Mouse (Mus musculus) heart, adult 18-20 months (tissue): ENCODE data around the gene Tmem270. TPM values are rescaled to one million over a fixed set of nuclear protein-coding genes. Genes with fewer than 3 reads are reported as not detected.
A peak's percentile ranks its signal among the peaks of the same experiment; 100 is the strongest.

Experiments
- DNase-seq, 2 experiments: peaks; one replicate each; pipeline ENCODE4 v3.0.0; 2021 to 2022; ENCODE audit warnings: mixed read lengths in 1 of 2
- total RNA-seq, 2 experiments: library from RNA; stranded (reverse); gene quantifications; 2 replicates each; pipeline ENCODE4 v1.2.3; 2021

The Tmem270 gene
- total RNA-seq, 2 experiments from 2014 or later, result not detected

DNA sequence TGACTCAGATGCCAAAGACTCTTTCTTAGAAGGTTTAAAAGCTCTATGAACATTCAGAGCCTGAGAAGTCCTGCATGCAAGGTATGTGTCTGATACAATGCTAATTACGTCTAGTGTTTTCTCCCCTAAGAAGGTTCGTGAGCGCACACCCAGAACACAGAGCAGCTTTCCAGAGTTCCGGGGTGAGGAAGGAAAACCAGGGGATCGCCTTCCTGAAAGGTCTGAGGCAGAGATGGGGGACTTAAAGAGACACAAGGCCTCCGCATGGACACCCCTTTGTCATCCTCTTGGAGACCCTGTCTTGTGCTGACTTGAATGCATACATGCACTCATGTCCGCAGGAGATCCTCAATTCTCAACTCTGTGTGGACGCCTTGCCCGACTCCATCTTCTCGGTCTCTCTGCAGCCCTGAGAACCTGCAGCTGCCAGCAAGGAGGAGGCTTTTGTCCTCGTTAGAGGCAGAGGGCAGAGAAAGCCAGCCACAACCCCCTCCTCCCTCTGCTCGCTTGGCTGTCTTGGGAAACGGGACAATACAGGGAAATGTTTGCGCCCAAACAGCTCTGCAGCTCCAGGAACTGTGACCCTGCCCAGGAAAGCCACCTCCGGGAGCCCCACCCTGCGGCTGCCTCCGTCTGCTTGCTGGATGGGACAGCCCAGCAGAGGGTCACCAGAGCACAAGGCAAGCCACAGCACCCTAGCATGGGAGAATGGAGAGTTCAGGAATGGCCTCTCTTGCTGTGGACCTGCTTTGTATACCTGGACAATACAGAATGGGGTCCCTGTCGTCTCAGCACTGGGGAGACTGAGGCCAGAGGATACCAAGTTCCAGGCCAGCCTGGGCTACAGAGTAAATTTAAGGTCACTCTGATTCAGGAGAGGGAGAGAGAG lies 18.8 kb downstream of the Tmem270 start:
- DNase-seq, result peak; percentile 65 to 92

DNA sequence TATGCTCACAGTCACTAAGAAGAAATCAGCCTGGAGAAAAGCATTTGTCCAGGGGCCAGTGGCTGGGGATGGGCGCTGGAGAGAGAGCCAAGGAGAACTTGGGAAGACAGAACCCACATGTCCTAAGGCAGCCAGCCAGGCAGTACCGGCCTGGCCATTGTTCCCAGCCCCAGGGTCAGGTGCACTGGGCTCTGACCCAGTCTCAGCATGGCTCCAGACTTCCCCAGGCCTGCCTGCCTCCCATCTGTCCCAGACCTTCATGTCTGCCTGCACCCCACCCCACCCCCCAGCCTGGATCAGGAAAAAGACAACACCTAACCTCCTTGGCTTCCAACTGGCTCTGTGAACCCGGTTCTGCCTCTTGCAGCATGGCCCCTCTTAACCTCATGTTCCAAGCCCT lies 23.5 kb downstream of the Tmem270 start:
- DNase-seq, result peak; percentile 65 to 81

DNA sequence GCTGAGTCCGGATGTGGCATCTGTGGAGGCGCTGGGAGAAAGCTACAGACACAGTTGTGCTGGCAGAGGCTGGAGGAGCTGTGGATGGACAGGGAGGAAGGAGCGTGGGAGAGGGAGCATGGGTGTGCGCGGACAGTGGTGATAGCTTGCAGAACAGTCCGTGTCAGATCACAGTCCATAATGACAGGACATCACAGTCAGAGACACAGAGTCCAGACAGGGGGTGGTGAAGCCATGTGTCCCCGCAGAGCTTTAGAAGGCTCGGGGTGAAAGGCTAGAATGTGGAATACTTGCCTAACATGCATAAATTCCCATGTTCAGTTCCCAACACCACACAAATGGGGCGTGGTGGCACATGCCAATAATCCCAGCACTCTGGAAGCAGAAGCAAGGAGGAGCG lies 29.7 kb downstream of the Tmem270 start:
- no peak for DNase-seq

DNA sequence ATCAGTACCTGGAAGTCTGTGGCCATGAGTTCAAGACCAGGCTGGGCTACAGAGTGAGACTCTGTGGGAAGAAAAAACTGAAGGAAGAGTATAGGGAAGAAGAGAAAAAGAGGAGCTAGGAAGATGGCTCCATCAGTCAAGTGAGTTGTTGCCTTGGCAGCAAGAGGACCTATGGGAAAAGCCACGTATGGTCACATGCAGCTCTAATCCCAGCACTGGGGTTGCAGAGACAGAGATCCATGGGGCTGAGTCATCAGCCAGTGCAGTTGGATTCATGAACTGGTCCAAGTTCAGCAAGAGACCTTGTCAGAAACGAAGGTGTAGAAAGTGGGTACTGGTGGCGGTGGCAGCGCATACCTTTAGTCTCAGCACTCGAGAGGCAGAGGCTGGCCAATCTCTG lies 31.3 kb downstream of the Tmem270 start:
- DNase-seq, result no peak

DNA sequence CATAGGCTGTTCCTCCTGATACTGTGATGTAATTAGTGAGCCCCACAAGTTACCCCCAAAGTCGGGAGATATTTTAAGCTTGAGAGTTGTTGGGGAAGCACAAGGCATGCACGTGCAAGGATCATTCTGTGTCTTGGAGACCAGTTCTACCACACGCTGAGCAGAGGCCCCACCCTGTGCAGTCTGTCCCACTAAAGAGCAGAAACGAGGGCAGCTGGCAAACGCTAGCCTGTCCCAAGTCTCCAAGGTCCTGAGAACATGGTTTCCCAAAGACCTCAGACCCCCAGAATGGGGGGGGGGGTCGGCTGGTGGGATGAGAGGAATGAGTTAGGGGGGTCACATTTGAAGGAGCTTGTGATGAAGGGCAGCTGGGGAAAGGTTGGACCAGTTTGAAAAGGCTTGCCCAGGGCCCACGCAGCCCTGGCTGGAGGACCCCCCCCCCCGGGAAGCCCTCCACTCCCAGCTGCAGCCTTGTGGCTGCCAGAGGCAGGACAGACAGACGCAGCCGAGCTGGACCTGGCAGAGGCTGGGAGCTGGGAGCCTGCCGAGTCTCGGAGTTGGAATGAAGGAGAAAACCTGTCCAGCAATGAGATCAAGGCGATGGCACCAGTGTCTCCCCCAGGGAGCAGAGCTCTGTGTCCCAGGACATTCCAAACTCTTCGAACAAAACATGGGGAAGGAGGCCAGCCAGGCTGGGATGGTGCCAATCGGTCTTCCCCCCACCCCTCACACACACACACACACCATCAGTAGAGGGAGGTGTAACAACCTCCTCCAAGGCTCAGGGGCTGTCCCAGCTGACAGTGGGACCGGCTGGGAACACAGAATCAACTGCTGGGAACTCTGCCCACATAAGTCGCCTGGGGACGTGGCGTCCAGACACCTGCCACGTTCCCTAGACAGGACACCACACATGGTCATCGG lies 32.3 kb downstream of the Tmem270 start:
- peak; percentile 84 to 87 for DNase-seq

DNA sequence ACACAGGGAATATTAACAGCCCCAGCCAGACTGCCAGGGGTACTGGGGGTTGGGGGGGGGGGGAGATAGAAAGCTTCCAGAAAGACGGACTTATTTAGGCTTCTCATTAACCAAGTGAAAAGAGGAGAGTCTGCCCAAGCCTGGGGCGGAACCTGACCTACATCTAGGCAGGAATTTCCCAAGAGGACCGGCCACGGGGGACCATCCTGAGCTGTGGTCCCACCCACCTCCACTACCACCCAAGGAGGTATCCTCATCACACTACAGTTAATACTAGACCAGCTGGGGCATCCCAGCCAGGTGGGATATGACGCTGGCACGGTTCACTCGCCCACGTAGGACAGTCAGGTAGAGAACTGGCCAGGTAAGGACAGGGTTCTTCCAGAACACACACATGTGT lies 33.5 kb downstream of the Tmem270 start:
- peak in 1 of 2 experiments; percentile 43 for DNase-seq

DNA sequence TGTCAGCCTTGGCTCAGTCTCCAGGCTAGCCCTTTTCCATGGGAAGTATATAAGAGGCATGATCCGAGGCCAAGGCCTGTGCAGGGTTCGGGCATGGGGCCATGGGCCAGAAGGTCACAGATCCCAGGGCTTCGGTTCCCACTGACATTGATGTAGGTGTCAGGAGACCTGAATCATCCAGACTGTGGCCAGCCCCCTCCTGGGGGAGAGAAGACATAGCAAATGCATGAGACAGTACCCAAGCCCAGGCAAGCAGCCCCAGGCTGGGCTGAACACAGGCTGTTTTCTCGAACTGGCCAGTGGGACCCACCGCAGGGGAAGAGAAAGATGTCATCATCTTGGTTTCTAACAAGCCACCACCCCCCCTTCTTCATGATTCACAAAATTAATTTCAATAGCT lies 33.9 kb downstream of the Tmem270 start:
- peak; percentile 57 to 74 for DNase-seq

DNA sequence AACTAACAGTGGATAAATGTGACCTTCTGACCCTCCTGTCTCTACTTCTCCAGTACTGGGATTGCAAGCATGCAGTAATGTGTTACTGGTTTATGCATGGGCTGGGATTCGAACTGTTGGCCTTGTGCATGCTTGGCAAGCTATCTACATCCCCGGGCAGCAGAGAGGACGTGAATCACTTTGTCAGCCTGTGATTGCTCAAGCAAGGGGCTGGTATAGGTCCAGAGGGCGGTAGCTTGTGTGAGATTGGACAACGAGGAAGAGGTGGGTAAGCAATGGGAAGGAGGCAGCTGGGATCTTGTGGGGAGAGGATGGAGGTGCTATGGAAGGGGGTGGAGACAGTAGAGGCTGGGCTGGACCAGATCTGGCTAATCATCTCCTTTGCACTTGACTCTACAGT lies 38.0 kb downstream of the Tmem270 start:
- DNase-seq, result no peak

DNA sequence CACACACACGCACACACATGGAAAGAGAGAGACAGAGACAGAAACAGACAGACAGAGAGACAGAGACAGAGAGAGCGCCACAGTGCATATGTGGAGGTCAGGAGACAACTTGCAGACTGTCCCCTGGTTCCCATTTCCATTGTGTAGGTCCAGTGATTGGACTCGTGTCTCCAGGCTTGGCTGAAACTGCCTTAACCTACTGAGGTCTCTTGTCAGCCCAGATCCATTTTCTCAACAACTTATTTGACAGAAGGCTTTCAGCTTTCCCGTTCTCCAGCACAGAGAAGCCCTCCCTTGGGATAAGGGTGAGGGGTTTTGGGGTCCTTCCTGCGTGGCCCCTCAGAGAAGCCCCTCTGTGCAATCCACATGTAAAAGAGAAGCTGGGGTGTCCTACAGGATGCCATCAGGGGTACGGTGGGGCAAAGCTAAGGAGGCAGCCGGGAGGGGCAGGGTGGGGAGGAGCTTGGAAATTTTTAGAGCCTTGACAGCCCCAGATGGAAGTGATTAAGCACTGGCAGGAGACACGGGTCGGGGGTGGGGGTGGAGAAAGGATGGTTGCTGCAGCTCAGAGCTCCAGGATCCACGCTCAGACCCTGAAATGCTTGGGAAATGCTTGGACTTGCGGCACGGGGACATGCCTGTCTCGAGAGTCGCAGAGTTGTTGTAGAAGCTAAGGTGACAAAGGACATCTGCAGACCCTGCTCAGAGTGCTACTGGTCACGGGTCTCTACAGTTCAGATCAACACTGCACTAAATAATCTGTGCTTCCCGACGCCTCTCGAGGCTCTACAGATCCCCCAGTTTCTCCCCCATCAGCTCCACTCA lies 39.0 kb downstream of the Tmem270 start:
- no peak for DNase-seq

DNA sequence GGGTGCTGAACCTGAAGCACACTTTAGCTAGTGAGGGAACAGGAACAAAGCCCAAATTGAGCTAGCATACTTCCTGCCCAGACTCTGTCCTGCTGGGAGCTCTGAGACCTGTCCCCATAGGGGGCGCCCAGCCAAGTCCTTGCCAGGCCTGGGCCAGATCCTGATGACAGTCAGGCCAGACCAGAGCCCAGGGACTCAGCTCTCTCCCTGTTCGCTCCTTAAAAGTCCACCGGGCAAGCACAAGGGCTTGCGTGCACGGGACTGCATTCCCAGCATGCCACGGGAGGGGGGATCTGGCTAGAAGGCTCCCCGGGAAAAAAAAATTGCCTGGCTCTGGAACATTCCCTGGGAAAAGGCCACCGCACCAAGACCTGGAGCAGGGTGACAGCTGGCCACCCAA lies 41.4 kb downstream of the Tmem270 start:
- peak; percentile 69 to 72 for DNase-seq

DNA sequence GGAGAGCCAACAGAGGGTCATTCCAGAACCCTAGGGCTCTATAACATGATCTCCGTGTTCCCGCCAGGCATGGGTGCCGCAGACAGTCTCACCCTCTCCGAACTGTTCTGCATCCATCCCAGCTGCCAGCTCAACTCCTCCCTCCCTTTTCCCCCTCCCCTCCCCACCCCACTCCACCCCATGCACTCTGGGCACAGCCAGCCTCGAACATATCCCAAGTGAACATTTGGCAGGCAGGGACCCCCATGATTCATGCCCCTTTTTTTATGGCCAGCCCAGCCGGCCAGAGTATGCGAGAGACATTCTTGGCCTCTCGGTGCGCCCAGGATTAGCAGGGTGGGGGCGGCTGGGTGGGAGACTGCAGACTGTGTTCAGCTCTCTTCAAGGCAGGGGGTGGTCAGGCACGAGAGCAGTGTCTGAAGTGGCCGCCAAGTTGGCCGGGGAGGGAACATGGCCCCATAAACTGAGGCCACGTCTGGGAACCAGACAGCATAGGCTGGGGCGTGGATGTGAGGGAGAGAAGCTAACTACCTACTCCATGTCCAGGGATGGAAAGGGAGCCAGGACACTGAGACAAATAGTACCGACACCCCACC lies 44.5 kb downstream of the Tmem270 start:
- no peak for DNase-seq

DNA sequence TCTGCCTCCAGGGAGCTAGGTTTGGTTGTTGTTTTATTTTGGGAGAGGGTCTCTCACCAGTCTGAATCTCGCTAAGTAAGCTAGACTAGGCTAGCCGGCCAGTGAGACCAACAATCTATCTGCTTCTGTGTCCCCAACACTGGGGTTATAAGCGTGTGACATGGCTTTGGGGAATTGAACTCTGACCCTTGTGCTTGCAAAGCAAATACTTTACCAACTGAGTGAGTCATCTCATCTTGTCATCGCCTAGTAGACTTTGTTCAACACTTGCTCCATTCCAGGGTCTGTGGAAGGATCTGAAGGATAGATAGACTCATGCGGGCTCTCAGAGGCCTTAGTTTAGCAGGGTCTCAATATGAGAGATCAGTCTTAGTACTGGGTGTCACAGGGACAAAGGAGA lies 47.3 kb downstream of the Tmem270 start:
- DNase-seq, result no peak

DNA sequence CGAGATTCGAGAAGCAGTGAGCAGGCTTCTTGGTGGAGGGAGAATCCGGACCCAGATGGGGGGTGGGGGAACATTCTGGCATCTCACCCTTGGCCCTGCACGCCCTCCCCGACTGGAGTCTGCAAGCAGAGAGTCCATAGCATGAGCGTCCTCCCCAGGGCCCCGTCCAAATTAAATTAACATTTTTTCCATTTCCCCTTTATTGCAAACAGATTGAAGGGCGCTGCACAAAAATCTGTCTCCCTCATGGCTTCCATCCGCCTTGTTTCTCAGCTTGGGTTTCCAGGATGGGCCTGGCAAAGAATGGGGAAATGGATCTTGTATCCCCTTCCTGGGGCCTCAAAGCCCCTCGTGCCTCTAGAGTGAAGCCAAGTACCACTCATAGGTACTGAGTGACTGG lies 48.2 kb downstream of the Tmem270 start:
- no peak for DNase-seq

DNA sequence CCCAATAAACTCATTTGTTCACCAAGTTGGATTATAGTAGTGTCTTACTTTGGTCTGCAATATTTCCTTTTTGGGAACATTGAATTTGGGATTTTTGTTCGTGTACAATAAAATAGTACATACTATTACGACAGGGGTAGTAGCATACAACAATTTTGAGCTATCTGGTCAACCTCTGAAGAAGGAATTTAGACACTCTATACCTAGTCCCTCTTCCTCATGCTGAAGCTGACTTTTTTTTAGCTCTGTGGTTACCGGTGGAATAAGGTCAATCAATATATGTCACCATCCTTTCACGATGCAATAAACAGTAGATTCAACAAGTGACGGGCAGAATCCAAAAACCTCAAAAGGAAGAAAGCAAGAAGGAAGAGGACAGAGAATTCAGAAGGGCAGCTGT lies 53.7 kb downstream of the Tmem270 start:
- no peak for DNase-seq

Other genes starting within 250 kb of the Tmem270 start
- 1 to 10 TPM; 4.3 to 5.1 TPM for gene Limk1, start 218.1 kb downstream of the Tmem270 start, total RNA-seq
- gene Eln, start 159.4 kb downstream of the Tmem270 start, total RNA-seq, result 10 to 100 TPM; 26.0 to 26.7 TPM
- gene Cldn13, start 8.8 kb upstream of the Tmem270 start, total RNA-seq, result not detected
- gene Mettl27, start 25.6 kb upstream of the Tmem270 start, total RNA-seq, result 1 to 10 TPM; 5.7 to 7.2 TPM
- gene Cldn4, start 40.2 kb upstream of the Tmem270 start, total RNA-seq, result under 1 TPM in 1 of 2 experiments, not detected in 1; 0.62 TPM
- 1 to 10 TPM in 1 of 2 experiments, under 1 TPM in 1; 0.20 to 1.8 TPM for gene Cldn3, start 79.5 kb upstream of the Tmem270 start, total RNA-seq
- 10 to 100 TPM; 67.1 to 69.4 TPM for gene Abhd11, start 102.4 kb upstream of the Tmem270 start, total RNA-seq
- gene Stx1a, start 116.7 kb upstream of the Tmem270 start, total RNA-seq, result 1 to 10 TPM; 1.0 to 1.5 TPM
- 10 to 100 TPM; 38.4 to 44.3 TPM for gene Dnajc30, start 157.5 kb upstream of the Tmem270 start, total RNA-seq
- 10 to 100 TPM; 22.5 to 25.0 TPM for gene Bud23, start 158.2 kb upstream of the Tmem270 start, total RNA-seq
- under 1 TPM; 0.17 to 0.36 TPM for gene Vps37d, start 171.5 kb upstream of the Tmem270 start, total RNA-seq
- gene Mlxipl, start 183.2 kb upstream of the Tmem270 start, total RNA-seq, result 10 to 100 TPM; 14.1 to 26.6 TPM
- 10 to 100 TPM in 1 of 2 experiments, 1 to 10 TPM in 1; 9.5 to 11.3 TPM for gene Tbl2, start 242.9 kb upstream of the Tmem270 start, total RNA-seq